Mouse (Mus musculus): Measurements from ENCODE around the gene Fam118a. TPM values are rescaled to one million over a fixed set of nuclear protein-coding genes. Genes with fewer than 3 reads are reported as not detected.
"Not testable (repeated sequence)": the region's sequence is repeated elsewhere in the genome, so short reads cannot be mapped to it uniquely, and the experiment has no call there.

Gene Fam118a
- polyA plus RNA-seq, 1 experiment from 2014 or later: 21.9 TPM

DNA sequence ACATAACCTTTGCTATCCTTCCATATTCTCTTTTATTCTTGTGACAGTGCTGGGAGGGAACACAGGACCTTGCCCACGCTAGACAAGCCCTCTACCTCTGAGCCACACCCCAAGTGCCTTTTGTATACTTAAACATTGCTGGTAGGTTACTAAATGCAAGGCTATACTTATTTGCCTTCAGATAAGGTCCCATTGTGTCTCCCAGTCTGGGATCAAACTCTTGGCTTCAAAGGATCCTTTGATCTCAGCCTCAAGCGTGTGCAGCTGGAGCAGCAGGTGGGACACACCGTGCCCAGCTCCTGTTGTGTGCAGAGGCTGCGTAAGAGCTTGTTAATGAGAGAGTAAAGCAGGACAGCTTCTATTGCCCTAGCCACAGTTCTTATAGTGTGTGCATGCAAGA lies 1.0 kb upstream of the Fam118a start:
- no peak overlapping the region for H3K4me2 ChIP-seq (ENCODE audit: low read depth, low read length)
- H3K27ac ChIP-seq (replicated peaks; ENCODE audit: low read depth, low read length): no peak overlapping the region
- no peak overlapping the region for H3K9ac ChIP-seq (ENCODE audit: low read depth, low read length)
- H3K27me3 ChIP-seq (replicated peaks; ENCODE audit: control insufficient read depth, insufficient read depth, low read length): no peaks in the 10 kb centered on the region
- H3K4me1 ChIP-seq (ENCODE audit: control insufficient read depth, insufficient read depth, low read length): no peaks in the 10 kb centered on the region
- ATAC-seq (ENCODE audit: low read depth) (no peak), DNase-seq (ENCODE audit: low spot score) (no peak)
- no peaks in the 10 kb centered on the region for H3K9me3 ChIP-seq (ENCODE audit: control insufficient read depth, low read length)
- no peak overlapping the region for H3K4me3 ChIP-seq (ENCODE audit: low read depth, low read length)
- no peaks in the 10 kb centered on the region for H3K36me3 ChIP-seq (ENCODE audit: control insufficient read depth, insufficient read depth, low read length)
- WGBS: 43% methylated on average over 4 of the region's 4 CpGs

DNA sequence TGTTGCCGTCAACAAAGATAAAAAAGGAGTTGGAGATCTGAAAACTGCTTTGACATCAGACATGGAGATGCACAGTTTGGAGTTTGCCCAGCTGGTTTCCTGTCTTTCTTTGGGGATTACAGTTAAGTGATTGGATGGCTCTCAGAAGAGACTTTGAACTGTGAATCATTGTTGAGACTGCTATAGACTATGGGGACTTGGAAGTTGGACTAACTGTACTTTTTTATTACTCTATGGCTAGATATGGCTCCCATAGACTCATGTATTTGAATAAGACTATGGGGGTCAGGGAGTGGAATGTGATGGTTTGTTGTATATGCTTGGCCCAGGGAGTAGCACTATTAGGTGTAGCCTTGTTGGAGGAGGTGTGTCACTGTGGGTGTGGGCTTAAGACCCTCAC lies 1.9 kb downstream of the Fam118a start:
- not testable (repeated sequence) for H3K4me2 ChIP-seq (ENCODE audit: low read depth, low read length); H3K9ac ChIP-seq (ENCODE audit: low read depth, low read length); H3K4me3 ChIP-seq (ENCODE audit: low read depth, low read length); ATAC-seq (ENCODE audit: low read depth); DNase-seq (ENCODE audit: low spot score); H3K36me3 ChIP-seq (ENCODE audit: control insufficient read depth, insufficient read depth, low read length); H3K27me3 ChIP-seq (replicated peaks; ENCODE audit: control insufficient read depth, insufficient read depth, low read length); H3K27ac ChIP-seq (replicated peaks; ENCODE audit: low read depth, low read length); H3K9me3 ChIP-seq (ENCODE audit: control insufficient read depth, low read length); H3K4me1 ChIP-seq (ENCODE audit: control insufficient read depth, insufficient read depth, low read length)
- 53% methylated on average over 1 of the region's 1 CpGs for WGBS

DNA sequence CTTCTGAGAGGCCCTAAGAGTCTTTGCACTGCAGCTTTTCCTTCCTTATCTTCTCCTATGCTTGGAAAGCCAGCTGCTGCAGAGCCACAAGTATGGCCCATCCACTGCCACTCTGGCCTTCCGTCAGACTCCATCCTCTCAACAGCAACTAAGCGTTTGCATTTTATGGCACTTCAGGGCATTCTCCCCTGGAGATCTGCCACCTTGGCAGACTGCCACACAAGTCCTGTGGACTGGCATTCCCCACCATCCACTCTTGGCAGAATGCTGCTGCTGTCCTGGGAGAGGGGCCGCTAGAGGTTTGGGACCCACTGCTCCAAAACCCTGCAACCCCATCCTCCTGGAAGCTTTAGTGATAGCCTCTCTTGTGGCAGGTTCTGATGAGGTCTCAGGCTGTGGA lies 3.1 kb downstream of the Fam118a start:
- no peak overlapping the region for H3K9ac ChIP-seq (ENCODE audit: low read depth, low read length)
- H3K4me1 ChIP-seq (ENCODE audit: control insufficient read depth, insufficient read depth, low read length): 0 out of 2 replicates have a peak, but pooled peaks cover 5% of the 10 kb centered on the region
- no peaks in the 10 kb centered on the region for H3K27me3 ChIP-seq (replicated peaks; ENCODE audit: control insufficient read depth, insufficient read depth, low read length)
- H3K27ac ChIP-seq (replicated peaks; ENCODE audit: low read depth, low read length): no peak overlapping the region
- no peak for DNase-seq (ENCODE audit: low spot score)
- 73% methylated on average over 3 of the region's 3 CpGs for WGBS
- H3K4me3 ChIP-seq (ENCODE audit: low read depth, low read length): no peak overlapping the region
- H3K36me3 ChIP-seq (ENCODE audit: control insufficient read depth, insufficient read depth, low read length): no peaks in the 10 kb centered on the region
- no peak overlapping the region for H3K4me2 ChIP-seq (ENCODE audit: low read depth, low read length)
- no peak for ATAC-seq (ENCODE audit: low read depth)
- H3K9me3 ChIP-seq (ENCODE audit: control insufficient read depth, low read length): no peaks in the 10 kb centered on the region

DNA sequence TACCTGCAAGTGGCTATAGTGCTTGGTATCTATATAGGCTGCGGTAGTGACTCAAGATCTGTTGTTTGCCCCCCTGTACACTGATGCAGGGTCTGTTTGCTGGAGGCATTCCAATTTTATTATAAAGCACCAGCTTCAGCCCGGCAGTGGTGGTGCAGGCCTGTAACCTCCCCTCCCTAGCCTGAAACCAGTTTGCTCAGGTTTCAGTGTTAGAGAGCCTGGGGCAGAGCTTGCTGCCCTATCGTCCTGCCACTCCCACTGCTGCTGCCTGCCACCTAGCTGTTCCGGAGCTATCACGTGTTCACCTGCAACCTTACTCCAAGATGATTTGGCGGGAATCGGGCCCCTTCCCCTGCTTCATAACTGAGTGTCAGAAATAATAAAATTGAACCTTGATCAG lies 5.2 kb downstream of the Fam118a start:
- not testable (repeated sequence) for H3K4me2 ChIP-seq (ENCODE audit: low read depth, low read length); H3K9me3 ChIP-seq (ENCODE audit: control insufficient read depth, low read length); ATAC-seq (ENCODE audit: low read depth); H3K36me3 ChIP-seq (ENCODE audit: control insufficient read depth, insufficient read depth, low read length); H3K4me3 ChIP-seq (ENCODE audit: low read depth, low read length); H3K27ac ChIP-seq (replicated peaks; ENCODE audit: low read depth, low read length); H3K9ac ChIP-seq (ENCODE audit: low read depth, low read length); H3K27me3 ChIP-seq (replicated peaks; ENCODE audit: control insufficient read depth, insufficient read depth, low read length)
- 33% methylated on average over 7 of the region's 7 CpGs for WGBS
- H3K4me1 ChIP-seq (ENCODE audit: control insufficient read depth, insufficient read depth, low read length): peaks cover 14% of the 10 kb centered on the region; the same call in 1 of the 2 replicates
- peak; percentile 30 for DNase-seq (ENCODE audit: low spot score)

DNA sequence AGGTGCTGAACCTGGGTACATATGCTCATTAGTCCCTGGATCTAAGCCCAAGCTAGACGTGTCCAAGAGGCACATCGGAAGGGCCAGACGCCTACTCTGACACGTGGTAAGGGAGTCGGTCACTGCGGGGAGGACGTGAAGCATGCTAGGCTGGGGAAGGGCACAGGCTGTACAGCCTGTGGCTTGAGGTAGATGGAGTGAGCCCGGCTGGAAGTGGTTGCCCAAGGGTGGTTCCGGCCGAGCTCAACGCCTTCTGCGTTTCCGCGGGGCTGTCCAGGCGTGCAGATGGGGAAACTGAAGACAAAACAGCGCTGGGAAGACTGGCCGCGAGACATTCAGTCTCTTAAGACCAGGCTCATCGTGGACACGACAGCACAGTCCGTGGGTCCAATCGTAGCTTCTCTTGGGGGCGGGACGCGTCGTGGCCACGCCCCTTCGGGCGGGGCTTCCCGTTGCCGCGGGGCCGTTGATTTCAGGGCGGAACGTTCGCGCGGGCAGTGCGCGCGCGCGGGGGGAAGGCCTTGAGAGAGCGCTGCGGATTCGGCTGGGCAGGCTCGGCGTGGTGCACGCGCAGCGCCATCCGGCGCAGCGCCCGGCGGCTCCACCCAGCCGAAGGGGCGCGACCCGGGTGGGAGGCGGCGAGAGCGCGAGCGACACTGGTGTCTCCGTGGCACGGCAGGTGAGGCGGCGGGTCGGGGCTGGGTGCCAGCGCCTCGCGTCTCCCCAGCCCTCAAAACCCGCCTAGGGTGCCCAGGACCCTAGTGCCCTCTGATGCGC lies 8.0 kb downstream of the Fam118a start:
- peaks cover 15% of the 10 kb centered on the region; the same call in 1 of the 2 replicates for H3K4me1 ChIP-seq (ENCODE audit: control insufficient read depth, insufficient read depth, low read length)
- peak; percentile 97 for DNase-seq (ENCODE audit: low spot score)
- peak overlapping the region; percentile 77 for H3K27ac ChIP-seq (replicated peaks; ENCODE audit: low read depth, low read length)
- no peaks in the 10 kb centered on the region for H3K27me3 ChIP-seq (replicated peaks; ENCODE audit: control insufficient read depth, insufficient read depth, low read length)
- H3K9me3 ChIP-seq (ENCODE audit: control insufficient read depth, low read length): no peaks in the 10 kb centered on the region
- no peaks in the 10 kb centered on the region for H3K36me3 ChIP-seq (ENCODE audit: control insufficient read depth, insufficient read depth, low read length)
- peak overlapping the region; percentile 91 for H3K9ac ChIP-seq (ENCODE audit: low read depth, low read length)
- 0% methylated on average over 36 of the region's 75 CpGs for WGBS
- H3K4me3 ChIP-seq (ENCODE audit: low read depth, low read length): peak overlapping the region; percentile 84
- peak; percentile 95 for ATAC-seq (ENCODE audit: low read depth)
- peak overlapping the region; percentile 92 for H3K4me2 ChIP-seq (ENCODE audit: low read depth, low read length)

DNA sequence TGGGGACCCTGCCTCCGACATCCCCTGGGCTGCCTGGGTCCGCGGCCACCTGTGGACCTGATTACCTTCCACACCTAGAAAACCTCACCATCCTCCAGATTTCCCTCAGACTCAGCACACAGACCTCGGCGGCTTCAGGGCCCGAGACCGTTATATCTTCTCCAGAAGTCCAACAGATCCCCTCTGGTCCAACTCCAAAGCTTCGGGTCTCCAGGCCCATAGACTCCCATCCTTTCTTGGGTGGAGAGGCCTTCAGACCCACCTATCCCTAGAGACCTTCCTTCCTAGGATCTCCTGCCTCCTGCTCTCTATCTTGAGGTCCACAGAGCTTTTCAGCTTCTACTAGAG lies 8.6 kb downstream of the Fam118a start:
- ATAC-seq (ENCODE audit: low read depth) (peak; percentile 28; the same call in 1 of the 2 replicates), DNase-seq (ENCODE audit: low spot score) (no peak)
- Histone ChIP-seq H3K36me3 (ENCODE audit: control insufficient read depth, insufficient read depth, low read length) (no peaks in the 10 kb centered on the region), H3K4me3 (ENCODE audit: low read depth, low read length) (peak overlapping the region; percentile 84), H3K9ac (ENCODE audit: low read depth, low read length) (peak overlapping the region; percentile 91), H3K4me1 (ENCODE audit: control insufficient read depth, insufficient read depth, low read length) (peaks cover 19% of the 10 kb centered on the region), H3K27me3 (replicated peaks; ENCODE audit: control insufficient read depth, insufficient read depth, low read length) (no peaks in the 10 kb centered on the region), H3K4me2 (ENCODE audit: low read depth, low read length) (peak overlapping the region; percentile 92), H3K27ac (replicated peaks; ENCODE audit: low read depth, low read length) (no peak overlapping the region), H3K9me3 (ENCODE audit: control insufficient read depth, low read length) (no peaks in the 10 kb centered on the region)
- 5% methylated on average over 5 of the region's 8 CpGs for WGBS

DNA sequence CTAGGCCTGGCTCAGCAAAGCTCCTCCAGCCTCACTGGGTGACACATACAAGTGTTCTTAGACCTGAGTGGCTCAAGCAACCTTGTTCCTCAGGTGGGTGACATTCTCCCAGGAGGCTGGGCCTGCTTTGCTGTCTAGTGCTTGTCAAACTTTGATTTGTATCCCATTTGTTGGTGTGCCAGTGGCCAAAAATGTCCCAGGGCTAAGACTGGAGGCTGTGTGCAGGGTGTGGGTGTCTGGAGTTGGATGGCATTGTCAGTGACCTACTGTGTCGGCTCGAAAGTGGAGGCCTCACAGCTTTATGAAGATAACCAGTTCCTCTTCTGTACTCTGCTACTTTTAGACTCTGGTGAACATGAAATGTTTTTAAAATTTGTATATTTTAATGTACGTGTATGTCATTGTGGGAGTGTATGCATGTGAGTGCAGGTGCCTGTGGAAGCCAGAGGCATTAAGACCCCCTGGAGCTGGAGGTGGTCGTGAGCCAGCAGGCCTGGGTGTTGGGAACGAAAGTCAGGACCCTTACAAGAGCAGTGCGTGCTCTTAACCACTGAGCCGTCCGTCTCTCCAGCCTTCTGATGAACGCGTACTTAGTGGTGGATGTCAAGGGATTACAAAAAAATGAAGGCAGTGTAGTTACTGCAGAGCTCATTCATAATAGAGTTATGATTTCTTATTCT lies 12.9 kb downstream of the Fam118a start:
- no peak for DNase-seq (ENCODE audit: low spot score)
- no peaks in the 10 kb centered on the region for H3K27me3 ChIP-seq (replicated peaks; ENCODE audit: control insufficient read depth, insufficient read depth, low read length)
- no peaks in the 10 kb centered on the region for H3K9me3 ChIP-seq (ENCODE audit: control insufficient read depth, low read length)
- H3K27ac ChIP-seq (replicated peaks; ENCODE audit: low read depth, low read length): peak overlapping the region; percentile 88
- 71% methylated on average over 10 of the region's 10 CpGs for WGBS
- H3K4me2 ChIP-seq (ENCODE audit: low read depth, low read length): no peak overlapping the region
- H3K9ac ChIP-seq (ENCODE audit: low read depth, low read length): 0 out of 2 replicates have a peak overlapping the region, but pooled peaks have one; percentile 7
- ATAC-seq (ENCODE audit: low read depth): no peak
- H3K4me1 ChIP-seq (ENCODE audit: control insufficient read depth, insufficient read depth, low read length): peaks cover 30% of the 10 kb centered on the region
- H3K4me3 ChIP-seq (ENCODE audit: low read depth, low read length): no peak overlapping the region
- peaks cover 10% of the 10 kb centered on the region; the same call in 1 of the 2 replicates for H3K36me3 ChIP-seq (ENCODE audit: control insufficient read depth, insufficient read depth, low read length)

DNA sequence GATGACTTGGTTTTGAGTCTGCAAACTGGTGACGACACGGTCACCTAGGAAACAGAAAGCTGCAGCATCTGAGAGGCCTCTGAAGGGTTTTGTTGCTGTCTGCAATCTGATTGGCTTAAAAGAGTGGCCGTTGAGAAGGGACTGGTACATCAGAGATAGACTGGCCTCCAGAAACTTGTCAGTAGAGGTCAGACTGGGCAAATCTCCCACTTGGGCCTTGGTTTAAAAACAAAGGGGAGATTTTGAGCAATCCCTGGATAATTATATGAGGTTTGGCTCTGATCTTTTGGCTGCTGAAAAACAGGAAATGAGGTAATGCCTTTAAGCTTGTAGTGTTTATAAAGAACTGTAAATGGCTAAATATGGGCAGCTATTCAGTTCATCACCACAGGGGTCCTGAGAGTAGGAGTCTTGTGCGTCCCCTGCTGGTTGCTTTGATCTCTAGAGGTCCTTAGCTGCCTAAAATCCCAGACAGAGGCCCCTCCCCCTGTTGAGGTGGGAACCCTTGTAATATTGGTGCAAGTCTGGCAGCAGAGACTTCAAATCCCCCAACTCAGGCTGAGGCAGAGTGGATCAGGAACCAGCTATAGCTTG lies 13.7 kb downstream of the Fam118a start:
- peak; percentile 93 for DNase-seq (ENCODE audit: low spot score)
- Histone ChIP-seq H3K36me3 (ENCODE audit: control insufficient read depth, insufficient read depth, low read length) (peaks cover 17% of the 10 kb centered on the region; the same call in 1 of the 2 replicates), H3K4me2 (ENCODE audit: low read depth, low read length) (no peak overlapping the region), H3K27ac (replicated peaks; ENCODE audit: low read depth, low read length) (peak overlapping the region; percentile 88), H3K9me3 (ENCODE audit: control insufficient read depth, low read length) (no peaks in the 10 kb centered on the region), H3K4me3 (ENCODE audit: low read depth, low read length) (no peak overlapping the region), H3K27me3 (replicated peaks; ENCODE audit: control insufficient read depth, insufficient read depth, low read length) (no peaks in the 10 kb centered on the region), H3K4me1 (ENCODE audit: control insufficient read depth, insufficient read depth, low read length) (peaks cover 29% of the 10 kb centered on the region), H3K9ac (ENCODE audit: low read depth, low read length) (0 out of 2 replicates have a peak overlapping the region, but pooled peaks have one; percentile 7)
- WGBS: 12% methylated on average over 4 of the region's 4 CpGs
- ATAC-seq (ENCODE audit: low read depth): peak; percentile 89

All from embryonic facial prominence, embryonic 14.5 days (tissue).